ENCODE assay signal across 19 mouse cellular contexts in genomic region chr16:11399386-11399785, GRCm38 (mm10).
"Had no signal": no experiment of that assay in that cellular context is flagged by ENCODE, and none has a peak within 500 bp of the region (broad histone marks: within the 10 kb centered on the region; RNA-seq: fewer than 3 reads in every experiment).

No protein-coding gene starts in this region.

- H3K4me3 ChIP-seq: gastrocnemius, adult 2 months; heart, embryonic 10.5 days; heart, embryonic 12.5 days; hindbrain, embryonic 13.5 days; hindbrain, embryonic 15.5 days; kidney, embryonic 15.5 days; left cerebral cortex, adult 2 months; limb, embryonic 10.5 days; limb, embryonic 12.5 days had no signal

- H3K27me3 ChIP-seq: heart, embryonic 12.5 days; hindbrain, embryonic 13.5 days; hindbrain, embryonic 15.5 days; kidney, embryonic 15.5 days; limb, embryonic 12.5 days had no signal

- H3K4me1 ChIP-seq: heart, embryonic 10.5 days; heart, embryonic 12.5 days; hindbrain, embryonic 13.5 days; hindbrain, embryonic 15.5 days; kidney, embryonic 15.5 days; limb, embryonic 10.5 days; limb, embryonic 12.5 days had no signal

- H3K27ac ChIP-seq: gastrocnemius, adult 2 months; heart, embryonic 10.5 days; hindbrain, embryonic 13.5 days; hindbrain, embryonic 15.5 days; hindbrain, postnatal 0 days; kidney, embryonic 15.5 days; kidney, postnatal 0 days; left cerebral cortex, adult 2 months; limb, embryonic 10.5 days; limb, embryonic 12.5 days had no signal

- DNase-seq: gastrocnemius, adult 2 months; gastrocnemius, postnatal 10 days; gastrocnemius, postnatal 25 days; heart, adult 18-20 months; heart, postnatal 14 days; heart, postnatal 36 days; kidney, postnatal 14 days; layer of hippocampus, adult 9-11 months; liver had no signal
